Mouse (Mus musculus) lung, adult 2 months (tissue): ENCODE results near the gene Vwa1. TPM values are rescaled to one million over a fixed set of nuclear protein-coding genes. Genes with fewer than 3 reads are reported as not detected.
A peak's percentile ranks its signal among the peaks of the same experiment; 100 is the strongest.

Experiments
- DNase-seq: peaks from one replicate; pipeline ENCODE4 v3.0.0; 2022
- H3K4me1 ChIP-seq: fragments of 200-500 bp; 2 replicates; pipeline ENCODE4 v1.6.1; 2011; ENCODE audit warnings: low read length; ENCODE audit not compliant: control insufficient read depth, insufficient read depth
- H3K4me3 ChIP-seq: fragments of 200-500 bp; replicated peaks from 2 replicates; pipeline ENCODE3; 2011; ENCODE audit warnings: low read depth, mild to moderate bottlenecking, control low read depth, low read length; ENCODE audit errors: extremely low read depth
- CTCF ChIP-seq: fragments of 200-500 bp; IDR thresholded peaks from 2 replicates; pipeline ENCODE4 v1.5.1; 2011; ENCODE audit warnings: mild to moderate bottlenecking, low read length, control low read depth; ENCODE audit not compliant: insufficient read depth
- POLR2A ChIP-seq: fragments of 200-500 bp; IDR thresholded peaks from 2 replicates; pipeline ENCODE4 v1.6.1; 2011; ENCODE audit warnings: low read depth, mild to moderate bottlenecking, control low read depth, low read length, borderline replicate concordance; ENCODE audit errors: extremely low read depth
- whole genome bisulfite sequencing: fragments of 180-500 bp; shearing (Covaris S2); methylation state at CpG from one replicate; pipeline ENCODE4 v1.1.7; 2018; 5-methylcytosine and 5-hydroxymethylcytosine counted together
- polyA plus RNA-seq: library from polyadenylated mRNA; depleted of rRNA; stranded (reverse); fragments of >200 nt; gene quantifications from 2 replicates; pipeline ENCODE4 v1.2.3, GENCODE M21; 2012

Vwa1 gene
- polyA plus RNA-seq, 1 experiment: 11.8 TPM

GRCm38 (mm10) chr4:155770626-155771025, 3.9 kb downstream of the Vwa1 start:
- TF ChIP-seq CTCF (no peak), POLR2A (no peak)
- 52% methylated on average over 24 of the region's 24 CpGs for WGBS

GRCm38 (mm10) chr4:155769880-155770512, 4.5 kb downstream of the Vwa1 start:
- H3K4me1 ChIP-seq: peaks cover 7% of the 10 kb centered on the region
- DNase-seq: peak; percentile 91
- TF ChIP-seq CTCF: peak; percentile 87
- TF ChIP-seq POLR2A: peak; percentile 62
- peak overlapping the region; percentile 72 for H3K4me3 ChIP-seq
- under 1% methylated on average over 39 of the region's 39 CpGs for WGBS

More at GRCm38 (mm10) chr4:155770626-155771025, 3.9 kb downstream of the Vwa1 start:
- Histone ChIP-seq H3K4me1 (peaks cover 12% of the 10 kb centered on the region), H3K4me3 (no peak overlapping the region)
- no peak for DNase-seq

- H3K4me1 ChIP-seq: peaks cover 7% of the 10 kb centered on the region
- H3K4me3 ChIP-seq: no peak overlapping the region
- DNase-seq: no peak
- 66% methylated on average over 5 of the region's 5 CpGs for WGBS
- TF ChIP-seq CTCF: no peak
- TF ChIP-seq POLR2A: no peak
These were observed 5.0 kb downstream of the Vwa1 start for GRCm38 (mm10) chr4:155769496-155769879.

- TF ChIP-seq POLR2A: no peak
- TF ChIP-seq CTCF: no peak
- no peak for DNase-seq
- WGBS: 68% methylated on average over 3 of the region's 3 CpGs
- Histone ChIP-seq H3K4me1 (peaks cover 9% of the 10 kb centered on the region), H3K4me3 (no peak overlapping the region)
These were observed 12.1 kb downstream of the Vwa1 start for GRCm38 (mm10) chr4:155762357-155762756.

GRCm38 (mm10) chr4:155761356-155762099, 13.0 kb downstream of the Vwa1 start:
- peak overlapping the region; percentile 84 for H3K4me3 ChIP-seq
- no peak for DNase-seq
- TF ChIP-seq POLR2A: no peak
- TF ChIP-seq CTCF: no peak

GRCm38 (mm10) chr4:155760613-155761355, 13.7 kb downstream of the Vwa1 start, which contains the start of gene Atad3a:
TSS of gene Atad3a (minus strand) at chr4:155761093.
- TF ChIP-seq POLR2A (peak; percentile 72; the same call in 1 of the 2 replicates), CTCF (no peak)
- Histone ChIP-seq H3K4me3 (peak within 1 kb of the TSS; percentile 84), H3K4me1 (peaks cover 9% of the 10 kb centered on the region)
- peak; percentile 97 for DNase-seq
- WGBS: under 1% methylated on average over 68 of the region's 68 CpGs

More at GRCm38 (mm10) chr4:155761356-155762099, 13.0 kb downstream of the Vwa1 start:
- H3K4me1 ChIP-seq: peaks cover 9% of the 10 kb centered on the region
- 2% methylated on average over 28 of the region's 28 CpGs for WGBS

GRCm38 (mm10) chr4:155759862-155760612, 14.5 kb downstream of the Vwa1 start:
- WGBS: 3% methylated on average over 10 of the region's 10 CpGs
- Histone ChIP-seq H3K4me3 (peak overlapping the region; percentile 84), H3K4me1 (peaks cover 9% of the 10 kb centered on the region)
- TF ChIP-seq CTCF (no peak), POLR2A (no peak)
- no peak for DNase-seq

GRCm38 (mm10) chr4:155757011-155757410, 17.5 kb downstream of the Vwa1 start:
- peaks cover 9% of the 10 kb centered on the region for H3K4me1 ChIP-seq
- H3K4me3 ChIP-seq: no peak overlapping the region
- no peak for TF ChIP-seq POLR2A
- TF ChIP-seq CTCF: no peak
- no peak for DNase-seq
- WGBS: 88% methylated on average over 12 of the region's 12 CpGs
